Mouse (Mus musculus): ENCODE measurements around the gene Gm10974. TPM values are rescaled to one million over a fixed set of nuclear protein-coding genes. Genes with fewer than 3 reads are reported as not detected.

The Gm10974 gene
- polyA plus RNA-seq, 1 experiment from 2014 or later: not detected

GRCm38 (mm10) chr7:66349670-66350069 lies 16.0 kb upstream of the Gm10974 start:
- no peak overlapping the region for H3K4me2 ChIP-seq (ENCODE audit: low read depth, low read length)
- ATAC-seq (ENCODE audit: low read depth): no peak
- no peak overlapping the region for H3K4me3 ChIP-seq (ENCODE audit: low read depth, low read length)
- no peaks in the 10 kb centered on the region for H3K27me3 ChIP-seq (replicated peaks; ENCODE audit: control insufficient read depth, insufficient read depth, low read length)
- WGBS: 58% methylated on average over 11 of the region's 11 CpGs
- H3K4me1 ChIP-seq (ENCODE audit: control insufficient read depth, insufficient read depth, low read length): no peaks in the 10 kb centered on the region
- H3K27ac ChIP-seq (replicated peaks; ENCODE audit: low read depth, low read length): no peak overlapping the region
- no peak for DNase-seq (ENCODE audit: low spot score)
- no peaks in the 10 kb centered on the region for H3K9me3 ChIP-seq (ENCODE audit: control insufficient read depth, low read length)
- H3K36me3 ChIP-seq (ENCODE audit: control insufficient read depth, insufficient read depth, low read length): no peaks in the 10 kb centered on the region
- H3K9ac ChIP-seq (ENCODE audit: low read depth, low read length): no peak overlapping the region

GRCm38 (mm10) chr7:66351074-66351473 lies 14.6 kb upstream of the Gm10974 start:
- Histone ChIP-seq H3K27ac (replicated peaks; ENCODE audit: low read depth, low read length) (no peak overlapping the region), H3K27me3 (replicated peaks; ENCODE audit: control insufficient read depth, insufficient read depth, low read length) (no peaks in the 10 kb centered on the region), H3K4me2 (ENCODE audit: low read depth, low read length) (no peak overlapping the region), H3K9me3 (ENCODE audit: control insufficient read depth, low read length) (no peaks in the 10 kb centered on the region), H3K4me3 (ENCODE audit: low read depth, low read length) (no peak overlapping the region), H3K4me1 (ENCODE audit: control insufficient read depth, insufficient read depth, low read length) (no peaks in the 10 kb centered on the region), H3K36me3 (ENCODE audit: control insufficient read depth, insufficient read depth, low read length) (no peaks in the 10 kb centered on the region), H3K9ac (ENCODE audit: low read depth, low read length) (no peak overlapping the region)
- DNase-seq (ENCODE audit: low spot score) (no peak), ATAC-seq (ENCODE audit: low read depth) (no peak)
- 83% methylated on average over 4 of the region's 4 CpGs for WGBS

GRCm38 (mm10) chr7:66354911-66355310 lies 10.8 kb upstream of the Gm10974 start:
- DNase-seq (ENCODE audit: low spot score) (no peak), ATAC-seq (ENCODE audit: low read depth) (no peak)
- H3K36me3 ChIP-seq (ENCODE audit: control insufficient read depth, insufficient read depth, low read length): 0 out of 2 replicates have a peak, but pooled peaks cover 5% of the 10 kb centered on the region
- H3K27me3 ChIP-seq (replicated peaks; ENCODE audit: control insufficient read depth, insufficient read depth, low read length): no peaks in the 10 kb centered on the region
- peaks cover 5% of the 10 kb centered on the region; the same call in 1 of the 2 replicates for H3K9me3 ChIP-seq (ENCODE audit: control insufficient read depth, low read length)
- no peak overlapping the region for H3K9ac ChIP-seq (ENCODE audit: low read depth, low read length)
- no peak overlapping the region for H3K4me2 ChIP-seq (ENCODE audit: low read depth, low read length)
- no peak overlapping the region for H3K27ac ChIP-seq (replicated peaks; ENCODE audit: low read depth, low read length)
- H3K4me3 ChIP-seq (ENCODE audit: low read depth, low read length): no peak overlapping the region
- H3K4me1 ChIP-seq (ENCODE audit: control insufficient read depth, insufficient read depth, low read length): no peaks in the 10 kb centered on the region
- WGBS: 48% methylated on average over 3 of the region's 3 CpGs

- Histone ChIP-seq H3K4me1 (ENCODE audit: control insufficient read depth, insufficient read depth, low read length) (no peaks in the 10 kb centered on the region), H3K27ac (replicated peaks; ENCODE audit: low read depth, low read length) (no peak overlapping the region), H3K9ac (ENCODE audit: low read depth, low read length) (no peak overlapping the region), H3K9me3 (ENCODE audit: control insufficient read depth, low read length) (peaks cover 12% of the 10 kb centered on the region; the same call in 1 of the 2 replicates), H3K36me3 (ENCODE audit: control insufficient read depth, insufficient read depth, low read length) (peaks cover 11% of the 10 kb centered on the region; the same call in 1 of the 2 replicates), H3K27me3 (replicated peaks; ENCODE audit: control insufficient read depth, insufficient read depth, low read length) (no peaks in the 10 kb centered on the region), H3K4me3 (ENCODE audit: low read depth, low read length) (no peak overlapping the region), H3K4me2 (ENCODE audit: low read depth, low read length) (no peak overlapping the region)
- DNase-seq (ENCODE audit: low spot score): no peak
- ATAC-seq (ENCODE audit: low read depth): no peak
- 85% methylated on average over 8 of the region's 8 CpGs for WGBS
Observed at GRCm38 (mm10) chr7:66355791-66356522, 9.7 kb upstream of the Gm10974 start.

- no peak overlapping the region for H3K9ac ChIP-seq (ENCODE audit: low read depth, low read length)
- H3K36me3 ChIP-seq (ENCODE audit: control insufficient read depth, insufficient read depth, low read length): peaks cover 11% of the 10 kb centered on the region; the same call in 1 of the 2 replicates
- peaks cover 28% of the 10 kb centered on the region for H3K9me3 ChIP-seq (ENCODE audit: control insufficient read depth, low read length)
- no peaks in the 10 kb centered on the region for H3K27me3 ChIP-seq (replicated peaks; ENCODE audit: control insufficient read depth, insufficient read depth, low read length)
- no peak overlapping the region for H3K4me3 ChIP-seq (ENCODE audit: low read depth, low read length)
- no peak overlapping the region for H3K4me2 ChIP-seq (ENCODE audit: low read depth, low read length)
- WGBS: 85% methylated on average over 3 of the region's 3 CpGs
- DNase-seq (ENCODE audit: low spot score): no peak
- no peak for ATAC-seq (ENCODE audit: low read depth)
- H3K4me1 ChIP-seq (ENCODE audit: control insufficient read depth, insufficient read depth, low read length): no peaks in the 10 kb centered on the region
- H3K27ac ChIP-seq (replicated peaks; ENCODE audit: low read depth, low read length): no peak overlapping the region
Observed at GRCm38 (mm10) chr7:66358461-66358860, 7.2 kb upstream of the Gm10974 start.

GRCm38 (mm10) chr7:66359044-66359443 lies 6.7 kb upstream of the Gm10974 start:
- Histone ChIP-seq H3K27me3 (replicated peaks; ENCODE audit: control insufficient read depth, insufficient read depth, low read length) (no peaks in the 10 kb centered on the region), H3K27ac (replicated peaks; ENCODE audit: low read depth, low read length) (no peak overlapping the region), H3K4me2 (ENCODE audit: low read depth, low read length) (no peak overlapping the region), H3K4me3 (ENCODE audit: low read depth, low read length) (no peak overlapping the region), H3K9ac (ENCODE audit: low read depth, low read length) (no peak overlapping the region), H3K4me1 (ENCODE audit: control insufficient read depth, insufficient read depth, low read length) (no peaks in the 10 kb centered on the region), H3K36me3 (ENCODE audit: control insufficient read depth, insufficient read depth, low read length) (peaks cover 11% of the 10 kb centered on the region; the same call in 1 of the 2 replicates), H3K9me3 (ENCODE audit: control insufficient read depth, low read length) (peaks cover 28% of the 10 kb centered on the region)
- DNase-seq (ENCODE audit: low spot score) (no peak), ATAC-seq (ENCODE audit: low read depth) (no peak)
- 89% methylated on average over 4 of the region's 4 CpGs for WGBS

GRCm38 (mm10) chr7:66364491-66364890 lies 1.2 kb upstream of the Gm10974 start:
- Histone ChIP-seq H3K4me3 (ENCODE audit: low read depth, low read length) (no peak overlapping the region), H3K4me1 (ENCODE audit: control insufficient read depth, insufficient read depth, low read length) (peaks cover 6% of the 10 kb centered on the region; the same call in 1 of the 2 replicates), H3K9ac (ENCODE audit: low read depth, low read length) (no peak overlapping the region), H3K4me2 (ENCODE audit: low read depth, low read length) (no peak overlapping the region), H3K9me3 (ENCODE audit: control insufficient read depth, low read length) (peaks cover 27% of the 10 kb centered on the region), H3K27ac (replicated peaks; ENCODE audit: low read depth, low read length) (no peak overlapping the region), H3K36me3 (ENCODE audit: control insufficient read depth, insufficient read depth, low read length) (peaks cover 13% of the 10 kb centered on the region; the same call in 1 of the 2 replicates), H3K27me3 (replicated peaks; ENCODE audit: control insufficient read depth, insufficient read depth, low read length) (no peaks in the 10 kb centered on the region)
- DNase-seq (ENCODE audit: low spot score) (no peak), ATAC-seq (ENCODE audit: low read depth) (no peak)
- 93% methylated on average over 11 of the region's 11 CpGs for WGBS

GRCm38 (mm10) chr7:66365411-66365810 lies 294 bp upstream of the Gm10974 start:
- Histone ChIP-seq H3K4me1 (ENCODE audit: control insufficient read depth, insufficient read depth, low read length) (peaks cover 13% of the 10 kb centered on the region; the same call in 1 of the 2 replicates), H3K9me3 (ENCODE audit: control insufficient read depth, low read length) (peaks cover 18% of the 10 kb centered on the region), H3K27ac (replicated peaks; ENCODE audit: low read depth, low read length) (no peak overlapping the region), H3K9ac (ENCODE audit: low read depth, low read length) (no peak overlapping the region), H3K4me3 (ENCODE audit: low read depth, low read length) (no peak overlapping the region), H3K36me3 (ENCODE audit: control insufficient read depth, insufficient read depth, low read length) (peaks cover 6% of the 10 kb centered on the region; the same call in 1 of the 2 replicates), H3K27me3 (replicated peaks; ENCODE audit: control insufficient read depth, insufficient read depth, low read length) (no peaks in the 10 kb centered on the region), H3K4me2 (ENCODE audit: low read depth, low read length) (no peak overlapping the region)
- no peak for ATAC-seq (ENCODE audit: low read depth)
- WGBS: 70% methylated on average over 2 of the region's 2 CpGs
- no peak for DNase-seq (ENCODE audit: low spot score)
